Mouse (Mus musculus) bone marrow, adult 2 months (tissue): Measurements from ENCODE around the gene Skiv2l. TPM values are rescaled to one million over a fixed set of nuclear protein-coding genes. Genes with fewer than 3 reads are reported as not detected.
"Not testable (repeated sequence)": the region's sequence is repeated elsewhere in the genome, so short reads cannot be mapped to it uniquely, and the experiment has no call there.

Source experiments
- H3K27ac ChIP-seq: fragments of 200-500 bp; 2 replicates; pipeline ENCODE4 v1.5.1; 2012; ENCODE audit warnings: low read depth, mild to moderate bottlenecking, control low read depth, inconsistent platforms, low read length; ENCODE audit not compliant: control insufficient read depth, poor library complexity, insufficient read depth
- H3K4me1 ChIP-seq: fragments of 200-500 bp; 2 replicates; pipeline ENCODE4 v1.6.1; 2011; ENCODE audit warnings: low read length; ENCODE audit not compliant: control insufficient read depth, insufficient read depth
- H3K4me3 ChIP-seq: fragments of 200-500 bp; replicated peaks from 2 replicates; pipeline ENCODE3; 2011; ENCODE audit warnings: mild to moderate bottlenecking, low read depth, low read length, control low read depth; ENCODE audit not compliant: control insufficient read depth
- CTCF ChIP-seq: fragments of 200-500 bp; IDR thresholded peaks from 2 replicates; pipeline ENCODE4 v1.5.1; 2011; ENCODE audit warnings: low read length, control low read depth; ENCODE audit not compliant: control insufficient read depth, insufficient read depth
- POLR2A ChIP-seq: fragments of 200-500 bp; IDR thresholded peaks from 2 replicates; pipeline ENCODE4 v1.6.1; 2011; ENCODE audit warnings: low read depth, mild to moderate bottlenecking, control low read depth, low read length, borderline replicate concordance; ENCODE audit not compliant: control insufficient read depth
- WGBS: fragments of 180-500 bp; shearing (Covaris S2); methylation state at CpG from one replicate; pipeline ENCODE4 v1.1.7; 2018; 5-methylcytosine and 5-hydroxymethylcytosine counted together
- polyA plus RNA-seq: library from polyadenylated mRNA; stranded (reverse); fragments of >200 nt; gene quantifications from 2 replicates; pipeline ENCODE4 v1.2.4, GENCODE M21; 2011; ENCODE audit warnings: low replicate concordance; ENCODE audit not compliant: missing spikeins, insufficient read depth, insufficient read length

Gene Skiv2l
- polyA plus RNA-seq, 1 experiment: 67.7 TPM

DNA sequence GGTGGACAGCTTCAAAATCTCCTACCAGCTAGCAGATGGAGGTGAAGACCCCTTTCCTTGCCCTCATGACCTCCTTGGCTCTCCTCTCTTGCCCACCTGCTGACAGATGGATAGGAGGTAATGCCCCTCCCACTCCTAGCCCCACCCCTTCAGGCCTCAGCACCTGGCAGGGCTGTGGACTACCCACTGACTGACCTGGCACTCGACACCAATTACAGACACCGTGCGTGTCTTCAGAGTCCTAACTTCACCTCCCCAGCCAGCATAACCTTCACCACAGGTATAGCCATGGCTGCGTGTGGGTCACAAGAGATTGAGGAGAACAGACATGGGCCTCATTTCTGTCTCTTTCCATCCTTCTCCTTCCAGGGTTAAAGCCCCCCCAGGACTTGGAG, 50.5 kb downstream of the Skiv2l start:
- TF ChIP-seq CTCF (no peak), POLR2A (no peak)
- H3K27ac ChIP-seq: no peak overlapping the region
- no peaks in the 10 kb centered on the region for H3K4me1 ChIP-seq
- H3K4me3 ChIP-seq: no peak overlapping the region
- 85% methylated on average over 4 of the region's 4 CpGs for WGBS

DNA sequence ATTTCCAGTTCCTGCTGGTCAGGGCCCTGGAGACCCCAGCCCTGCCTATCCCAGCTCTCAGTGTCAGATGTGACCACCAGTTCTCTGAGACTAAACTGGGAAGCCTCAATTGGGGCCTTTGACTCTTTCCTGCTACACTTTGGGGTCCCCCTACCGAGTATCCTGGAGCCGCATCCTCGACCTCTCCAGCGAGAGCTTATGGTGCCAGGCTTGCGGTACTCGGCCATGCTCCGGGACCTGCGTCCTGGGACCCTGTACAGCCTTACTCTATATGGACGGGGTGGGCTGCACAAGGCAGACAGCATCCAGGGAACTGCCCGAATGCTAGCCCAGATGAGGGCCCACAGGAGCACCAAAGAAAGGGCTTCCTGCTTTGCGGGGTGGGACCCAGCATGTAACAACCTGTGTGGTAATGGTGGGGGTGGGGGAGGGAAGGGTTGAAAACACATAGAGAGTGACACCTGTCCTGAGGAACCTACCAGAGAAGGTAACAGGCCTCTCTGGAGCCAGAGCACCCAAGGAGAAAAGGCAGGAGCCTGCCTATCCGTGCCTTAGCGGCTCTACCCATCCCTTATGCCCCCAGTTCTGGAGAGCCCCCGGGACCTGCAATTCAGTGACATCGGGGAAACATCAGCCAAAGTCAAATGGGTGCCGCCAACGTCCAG, 51.0 kb downstream of the Skiv2l start:
- Histone ChIP-seq H3K4me1 (no peaks in the 10 kb centered on the region), H3K4me3 (no peak overlapping the region), H3K27ac (no peak overlapping the region)
- TF ChIP-seq POLR2A (no peak), CTCF (no peak)
- WGBS: 89% methylated on average over 16 of the region's 17 CpGs

DNA sequence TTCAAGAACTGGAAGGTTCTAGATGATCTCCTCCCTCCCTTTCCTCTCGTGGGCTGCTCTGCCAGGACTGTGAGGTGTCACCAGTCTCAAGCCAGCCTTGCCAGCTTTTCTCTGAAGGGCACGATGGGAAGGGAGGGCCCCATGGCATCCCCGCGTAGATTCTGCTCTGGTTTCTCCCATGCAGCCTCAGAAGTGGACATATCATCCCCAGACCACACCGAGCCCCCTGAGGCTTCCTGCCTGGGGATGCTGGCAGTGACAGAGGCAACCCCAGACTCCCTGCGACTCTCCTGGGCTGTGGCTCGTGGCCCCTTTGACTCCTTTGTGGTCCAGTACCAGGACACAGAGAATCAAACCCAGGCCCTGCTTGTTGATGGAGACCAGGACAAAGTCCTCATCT, 51.9 kb downstream of the Skiv2l start:
- not testable (repeated sequence) for H3K27ac ChIP-seq, H3K4me3 ChIP-seq, H3K4me1 ChIP-seq
- 70% methylated on average over 7 of the region's 7 CpGs for WGBS

DNA sequence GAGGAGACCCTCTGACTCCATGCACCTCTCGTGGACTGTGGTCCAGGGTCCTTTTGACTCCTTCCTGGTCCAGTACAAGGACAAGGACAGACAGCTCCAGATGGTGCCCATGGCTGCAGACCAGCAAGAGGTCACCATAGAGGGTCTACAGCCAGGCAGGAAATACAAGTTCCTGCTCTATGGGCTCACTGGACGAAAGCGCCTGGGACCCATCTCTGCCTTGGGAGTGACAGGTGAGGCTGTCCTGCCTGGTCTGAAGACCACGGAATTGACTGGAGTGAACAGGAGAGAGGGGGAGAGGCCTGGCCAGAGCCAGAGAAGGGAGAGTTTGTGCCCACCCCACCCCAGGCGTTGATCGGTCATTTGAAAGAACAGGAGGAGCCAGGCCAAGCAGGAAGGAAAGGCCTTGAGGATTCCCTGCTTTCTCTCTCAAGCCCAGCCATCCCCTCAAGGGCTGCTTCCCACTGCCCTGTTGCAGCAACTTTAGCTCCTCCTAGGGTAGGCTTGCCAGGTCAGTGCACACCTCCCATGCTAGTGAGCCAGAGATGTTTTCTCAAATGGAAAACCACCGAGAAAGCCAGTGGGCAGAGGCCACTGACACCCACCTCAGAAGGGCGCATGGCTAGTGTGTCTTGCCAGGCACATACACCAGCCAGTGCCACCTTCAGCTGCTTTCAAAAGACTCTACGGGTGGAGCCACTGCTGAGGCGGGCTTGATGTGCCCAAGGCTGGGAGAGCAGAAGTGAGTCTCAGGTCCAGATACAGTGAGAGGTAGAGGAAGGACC, 52.6 kb downstream of the Skiv2l start:
- not testable (repeated sequence) for H3K4me1 ChIP-seq, H3K27ac ChIP-seq
- WGBS: 78% methylated on average over 10 of the region's 10 CpGs

DNA sequence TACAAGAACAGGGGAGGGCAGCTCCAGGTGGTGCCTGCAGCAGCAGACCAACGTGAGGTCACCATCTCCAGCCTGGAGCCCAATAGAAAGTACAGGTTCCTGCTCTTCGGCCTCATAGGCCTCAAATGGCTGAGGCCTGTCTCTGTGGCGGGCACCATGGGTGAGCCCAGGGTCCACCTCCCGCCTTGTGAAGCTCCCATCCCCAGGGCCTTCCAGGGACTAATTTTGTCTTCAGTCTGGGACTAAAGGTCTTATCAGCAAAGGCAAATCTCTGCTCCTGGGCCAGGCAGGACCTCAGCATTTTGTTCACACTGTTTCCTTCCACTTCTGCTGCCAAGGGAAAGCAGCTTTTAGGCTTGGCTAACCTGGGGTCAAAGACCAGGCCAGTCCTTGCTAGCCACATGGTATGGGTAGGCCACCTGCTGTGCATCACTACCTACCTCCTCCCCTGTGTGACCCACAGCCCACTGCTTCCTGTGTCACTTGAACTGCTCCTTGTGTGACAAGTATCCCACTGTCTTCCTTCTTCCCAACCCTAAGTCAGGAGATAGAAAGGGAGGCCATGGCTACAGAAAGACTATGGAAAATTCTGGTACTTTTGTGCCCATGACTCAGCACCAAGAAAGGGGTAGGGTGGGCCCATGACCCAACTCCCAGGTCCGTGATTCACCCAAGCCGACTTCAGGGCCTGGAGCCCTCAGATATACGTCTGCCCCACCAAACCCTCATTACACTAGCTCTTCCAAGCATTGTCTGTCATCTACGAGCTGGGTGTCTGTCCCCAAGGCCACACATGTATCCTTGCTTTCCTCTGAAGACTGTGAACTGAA, 53.5 kb downstream of the Skiv2l start:
- TF ChIP-seq CTCF: no peak
- no peak for TF ChIP-seq POLR2A
- Histone ChIP-seq H3K27ac (no peak overlapping the region), H3K4me3 (no peak overlapping the region), H3K4me1 (no peaks in the 10 kb centered on the region)
- WGBS: 74% methylated on average over 8 of the region's 8 CpGs

More for the DNA sequence above, 52.6 kb downstream of the Skiv2l start:
- not testable (repeated sequence) for H3K4me3 ChIP-seq

DNA sequence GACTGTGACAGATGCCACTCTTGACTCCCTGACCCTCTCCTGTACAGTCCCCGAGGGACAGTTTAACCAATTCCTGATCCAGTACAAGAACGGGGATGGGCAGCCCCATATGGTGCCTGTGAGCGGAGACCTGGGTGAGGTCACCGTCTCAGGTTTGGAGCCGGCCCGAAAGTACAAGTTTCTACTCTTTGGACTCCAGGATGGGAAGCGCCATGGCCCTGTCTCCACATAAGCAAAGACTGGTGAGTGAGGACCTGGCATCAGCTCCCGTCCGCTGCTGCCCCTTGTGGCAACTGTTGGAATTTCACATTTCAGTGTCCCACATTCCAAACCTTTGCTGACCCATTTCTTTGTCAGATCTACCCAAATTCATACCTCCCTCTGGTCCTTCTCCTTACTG, 54.4 kb downstream of the Skiv2l start:
- TF ChIP-seq CTCF (peak; percentile 57), POLR2A (no peak)
- H3K27ac ChIP-seq: no peak overlapping the region
- no peaks in the 10 kb centered on the region for H3K4me1 ChIP-seq
- no peak overlapping the region for H3K4me3 ChIP-seq
- WGBS: 65% methylated on average over 9 of the region's 9 CpGs

DNA sequence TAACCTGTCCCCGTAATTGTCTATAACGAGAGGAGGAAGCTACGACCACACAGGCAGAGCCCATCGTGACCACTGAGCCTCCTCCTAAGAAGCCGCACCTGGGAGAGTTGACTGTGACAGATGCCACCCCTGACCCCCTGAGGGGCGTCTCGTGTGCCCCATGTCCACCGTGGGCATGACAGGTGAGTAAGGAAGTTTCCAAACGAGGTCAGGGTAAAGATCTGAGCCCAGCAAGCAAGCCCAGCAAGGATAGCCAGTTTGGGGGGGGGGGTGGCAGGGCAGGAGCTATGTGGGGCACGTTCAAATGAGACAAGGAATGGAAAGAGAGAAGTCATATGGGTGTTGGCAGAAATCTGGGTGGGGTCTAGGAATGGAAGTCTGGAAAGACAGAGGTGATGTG, 55.0 kb downstream of the Skiv2l start:
- 66% methylated on average over 10 of the region's 10 CpGs for WGBS
- Histone ChIP-seq H3K4me3 (no peak overlapping the region), H3K4me1 (no peaks in the 10 kb centered on the region), H3K27ac (no peak overlapping the region)
- TF ChIP-seq POLR2A (no peak), CTCF (no peak)

Other genes with a start within 250 kb of the Skiv2l start
- 36.4 and 42.3 TPM in 2 replicates for gene Rnf5, start 246.5 kb downstream of the Skiv2l start, polyA plus RNA-seq
- 37.4 and 66.7 TPM in 2 replicates for gene Agpat1, start 245.9 kb downstream of the Skiv2l start, polyA plus RNA-seq
- 4.2 and 7.2 TPM in 2 replicates for gene Egfl8, start 234.2 kb downstream of the Skiv2l start, polyA plus RNA-seq
- 12.6 and 16.6 TPM in 2 replicates for gene Ppt2, start 221.7 kb downstream of the Skiv2l start, polyA plus RNA-seq
- 2.9 and 4.5 TPM in 2 replicates for gene Prrt1, start 220.7 kb downstream of the Skiv2l start, polyA plus RNA-seq
- gene Fkbpl, start 205.4 kb downstream of the Skiv2l start, polyA plus RNA-seq: 4.6 and 13.6 TPM in 2 replicates
- gene Atf6b, start 203.1 kb downstream of the Skiv2l start, polyA plus RNA-seq: 22.4 and 40.2 TPM in 2 replicates
- 0.17 TPM in 1 of 2 replicates, not detected in the other for gene Tnxb, start 179.7 kb downstream of the Skiv2l start, polyA plus RNA-seq
- 10.9 and 11.5 TPM in 2 replicates for gene C4b, start 106.3 kb downstream of the Skiv2l start, polyA plus RNA-seq
- not detected in 2 replicates for gene Cyp21a1, start 45.6 kb downstream of the Skiv2l start, polyA plus RNA-seq
- gene Stk19, start 13.3 kb downstream of the Skiv2l start, polyA plus RNA-seq: 44.0 and 63.6 TPM in 2 replicates
- 52.4 and 73.3 TPM in 2 replicates for gene Dxo, start 13.2 kb downstream of the Skiv2l start, polyA plus RNA-seq
- 13.1 and 42.2 TPM in 2 replicates for gene Nelfe, start 181 bp upstream of the Skiv2l start, polyA plus RNA-seq
- gene Cfb, start 12.3 kb upstream of the Skiv2l start, polyA plus RNA-seq: 8.4 and 14.5 TPM in 2 replicates
- 2.8 and 5.7 TPM in 2 replicates for gene Zbtb12, start 29.3 kb upstream of the Skiv2l start, polyA plus RNA-seq
- 2.0 TPM in 1 of 2 replicates, not detected in the other for gene Gm20547, start 31.8 kb upstream of the Skiv2l start, polyA plus RNA-seq
- gene C2, start 48.1 kb upstream of the Skiv2l start, polyA plus RNA-seq: 3.7 and 5.9 TPM in 2 replicates
- gene Ehmt2, start 48.3 kb upstream of the Skiv2l start, polyA plus RNA-seq: 60.6 and 104 TPM in 2 replicates
- 1.3 TPM in 1 of 2 replicates, not detected in the other for gene Slc44a4, start 64.3 kb upstream of the Skiv2l start, polyA plus RNA-seq
- gene Neu1, start 81.0 kb upstream of the Skiv2l start, polyA plus RNA-seq: 18.1 and 33.6 TPM in 2 replicates
- 1.3 and 5.5 TPM in 2 replicates for gene Hspa1b, start 109.0 kb upstream of the Skiv2l start, polyA plus RNA-seq
- not detected in 2 replicates for gene Gm20481, start 119.7 kb upstream of the Skiv2l start, polyA plus RNA-seq
- 1.9 TPM in 1 of 2 replicates, not detected in the other for gene Hspa1a, start 121.9 kb upstream of the Skiv2l start, polyA plus RNA-seq
- not detected in 2 replicates for gene Hspa1l, start 122.5 kb upstream of the Skiv2l start, polyA plus RNA-seq
- gene Lsm2, start 131.7 kb upstream of the Skiv2l start, polyA plus RNA-seq: 70.0 and 84.5 TPM in 2 replicates
- gene Vars, start 150.8 kb upstream of the Skiv2l start, polyA plus RNA-seq: 117 and 158 TPM in 2 replicates
- gene Vwa7, start 166.4 kb upstream of the Skiv2l start, polyA plus RNA-seq: 0.77 and 1.2 TPM in 2 replicates
- gene Sapcd1, start 177.8 kb upstream of the Skiv2l start, polyA plus RNA-seq: 18.9 and 31.7 TPM in 2 replicates
- gene Msh5, start 196.5 kb upstream of the Skiv2l start, polyA plus RNA-seq: 12.1 and 17.2 TPM in 2 replicates
- gene Clic1, start 199.8 kb upstream of the Skiv2l start, polyA plus RNA-seq: 76.2 and 141 TPM in 2 replicates
- gene Ddah2, start 208.8 kb upstream of the Skiv2l start, polyA plus RNA-seq: 12.5 and 15.2 TPM in 2 replicates
- gene Ly6g6c, start 215.2 kb upstream of the Skiv2l start, polyA plus RNA-seq: 1.6 and 1.7 TPM in 2 replicates
- gene Mpig6b, start 216.0 kb upstream of the Skiv2l start, polyA plus RNA-seq: 16.5 and 35.6 TPM in 2 replicates
- 1.3 TPM in 1 of 2 replicates, not detected in the other for gene Ly6g6e, start 226.7 kb upstream of the Skiv2l start, polyA plus RNA-seq
- gene Ly6g6d, start 227.9 kb upstream of the Skiv2l start, polyA plus RNA-seq: 9.2 and 26.2 TPM in 2 replicates
- gene Ly6g6f, start 235.4 kb upstream of the Skiv2l start, polyA plus RNA-seq: 14.3 and 53.1 TPM in 2 replicates
- gene Abhd16a, start 239.1 kb upstream of the Skiv2l start, polyA plus RNA-seq: 48.7 and 73.1 TPM in 2 replicates